Mouse (Mus musculus) brain, embryonic 14.5 days (tissue): ENCODE results near the gene Tob1.

Source experiments
- CTCF ChIP-seq: fragments of 200-500 bp; IDR thresholded peaks from 2 replicates; pipeline ENCODE4 v1.5.1; 2012; ENCODE audit warnings: inconsistent platforms, mild to moderate bottlenecking, moderate library complexity, borderline replicate concordance; ENCODE audit not compliant: insufficient read depth, insufficient read length; ENCODE audit errors: extremely low read depth
- POLR2A ChIP-seq: fragments of 200-500 bp; IDR thresholded peaks from 2 replicates; pipeline ENCODE4 v1.6.1; 2012; ENCODE audit warnings: mild to moderate bottlenecking, inconsistent platforms, borderline replicate concordance; ENCODE audit not compliant: poor library complexity, insufficient read depth, insufficient read length, severe bottlenecking; ENCODE audit errors: extremely low read depth

DNA sequence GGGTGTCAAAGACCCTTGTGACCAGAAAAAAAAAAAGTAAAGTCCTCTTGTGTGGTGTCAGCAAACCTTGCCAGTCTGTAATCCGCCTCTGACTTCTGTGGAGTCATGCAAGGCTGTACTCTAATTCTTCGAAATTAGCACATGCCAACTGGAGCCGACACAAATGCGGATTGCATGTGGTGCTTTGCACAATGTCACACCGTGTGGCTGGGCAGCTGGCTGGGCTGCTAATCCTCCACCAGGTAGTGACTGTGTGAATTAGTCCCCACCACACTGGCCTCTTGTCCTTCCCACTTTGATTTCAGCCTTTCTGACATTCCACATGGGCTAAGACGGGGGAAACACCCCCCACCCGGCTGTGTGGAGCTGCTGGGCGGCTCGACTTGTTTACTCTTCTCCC, 28.5 kb downstream of the Tob1 start:
- TF ChIP-seq CTCF (no peak), POLR2A (no peak)
